In genomic region chr16:90621761-90622411, GRCm38 (mm10) we compare ENCODE assay signal across 9 mouse cellular contexts.
DNase-seq lines count a peak whose midpoint lies in the region; ATAC-seq and TF ChIP-seq lines count a peak whose summit lies in the region.
"Had no signal": no experiment of that assay in that cellular context is flagged by ENCODE, and none has a peak within 500 bp of the region (broad histone marks: within the 10 kb centered on the region; RNA-seq: fewer than 3 reads in every experiment).

No protein-coding gene starts in this region.

- H3K9me3 ChIP-seq in forebrain, embryonic 13.5 days (replicated peaks): 0 out of 2 replicates have a peak, but pooled peaks cover under 1% of the 10 kb centered on the region
- no peaks in the 10 kb centered on the region for H3K9me3 ChIP-seq in midbrain, postnatal 0 days (ENCODE audit: low read length)

- TF ChIP-seq CTCF in brain, embryonic 14.5 days (IDR thresholded peaks at IDR 0.05; ENCODE audit: borderline replicate concordance, extremely low read depth, insufficient read depth, insufficient read length): no peak
- no peak for TF ChIP-seq CTCF in midbrain, postnatal 0 days (IDR thresholded peaks at IDR 0.05)

- H3K9ac ChIP-seq in forebrain, embryonic 13.5 days: no peak overlapping the region
- no peak overlapping the region for H3K9ac ChIP-seq in midbrain, postnatal 0 days (replicated peaks; ENCODE audit: low read length, poor library complexity, severe bottlenecking)

- no peaks in the 10 kb centered on the region for H3K27me3 ChIP-seq in forebrain, embryonic 13.5 days
- H3K27me3 ChIP-seq in midbrain, postnatal 0 days (ENCODE audit: insufficient read depth, low read length): no peaks in the 10 kb centered on the region

- TF ChIP-seq POLR2A in brain, embryonic 14.5 days (IDR thresholded peaks at IDR 0.05; ENCODE audit: borderline replicate concordance, extremely low read depth, insufficient read depth, insufficient read length, poor library complexity, severe bottlenecking): no peak

- WGBS in forebrain, embryonic 13.5 days: 27% methylated on average over 13 of the region's 13 CpGs
- 36% methylated on average over 13 of the region's 13 CpGs for WGBS in midbrain, postnatal 0 days

- peaks cover 34% of the 10 kb centered on the region for H3K4me1 ChIP-seq in forebrain, embryonic 13.5 days
- H3K4me1 ChIP-seq in midbrain, postnatal 0 days (ENCODE audit: insufficient read depth, low read length): peaks cover 8% of the 10 kb centered on the region; the same call in 1 of the 2 replicates

- peak overlapping the region; percentile 20; the same call in 1 of the 2 replicates for H3K4me2 ChIP-seq in forebrain, embryonic 13.5 days
- H3K4me2 ChIP-seq in midbrain, postnatal 0 days (ENCODE audit: low read depth, low read length, poor library complexity, severe bottlenecking): no peak overlapping the region

- H3K36me3 ChIP-seq in forebrain, embryonic 13.5 days (ENCODE audit: poor library complexity, severe bottlenecking): no peaks in the 10 kb centered on the region
- H3K36me3 ChIP-seq in midbrain, postnatal 0 days (ENCODE audit: insufficient read depth, low read length): no peaks in the 10 kb centered on the region

- H3K4me3 ChIP-seq in forebrain, embryonic 13.5 days: no peak overlapping the region
- H3K4me3 ChIP-seq in midbrain, postnatal 0 days (ENCODE audit: low read depth, low read length): no peak overlapping the region
- H3K4me3 ChIP-seq: myocyte had no signal

- ATAC-seq in forebrain, embryonic 13.5 days: 0 out of 2 replicates have a peak, but pooled peaks have one; percentile 50
- no peak for ATAC-seq in midbrain, postnatal 0 days (ENCODE audit: low FRiP score)

- H3K27ac ChIP-seq in forebrain, embryonic 13.5 days: peak overlapping the region; percentile 68
- H3K27ac ChIP-seq in midbrain, postnatal 0 days (ENCODE audit: low read depth, low read length): no peak overlapping the region

- peak; percentile 17 for DNase-seq in gastrocnemius, adult 18-20 months (ENCODE audit: low spot score)
- DNase-seq in gastrocnemius, postnatal 10 days: no peak
- peak; percentile 81 for DNase-seq in brain, embryonic 14.5 days (ENCODE audit: low read depth)
- DNase-seq in layer of hippocampus, adult 11-12 months (ENCODE audit: low spot score): peak; percentile 80
- DNase-seq in midbrain, postnatal 0 days (ENCODE audit: low spot score): peak; percentile 60
- no peak for DNase-seq in spleen, adult 18-20 months
- DNase-seq in thymus, postnatal 0 days (ENCODE audit: low spot score): no peak

Comparison
In these comparisons a context has a peak if more than half of its experiments do, and no peak if none do; other contexts are left out.
1. DNase-seq: peak in gastrocnemius, adult 18-20 months (single experiment), brain, embryonic 14.5 days (single experiment), layer of hippocampus, adult 11-12 months (single experiment) and midbrain, postnatal 0 days (single experiment); none in gastrocnemius, postnatal 10 days (single experiment), spleen, adult 18-20 months (0 of 2) and thymus, postnatal 0 days (single experiment).